Mouse (Mus musculus) small intestine, adult 2 months (tissue): ENCODE data around the gene Defb28. TPM values are rescaled to one million over a fixed set of nuclear protein-coding genes. Genes with fewer than 3 reads are reported as not detected.

ENCODE experiments used
- H3K27ac ChIP-seq: fragments of 200-500 bp; 2 replicates; pipeline ENCODE4 v1.5.1; 2012; ENCODE audit warnings: low read depth, low read length, control low read depth, inconsistent platforms; ENCODE audit not compliant: insufficient read depth
- H3K27me3 ChIP-seq: fragments of 200-500 bp; 2 replicates; pipeline ENCODE4 v1.6.1; 2012; ENCODE audit warnings: mild to moderate bottlenecking, moderate library complexity, low read length, inconsistent platforms; ENCODE audit not compliant: control insufficient read depth, insufficient read depth
- H3K36me3 ChIP-seq: fragments of 200-500 bp; 2 replicates; pipeline ENCODE4 v1.6.1; 2012; ENCODE audit warnings: mild to moderate bottlenecking, low read length, control low read depth, inconsistent platforms; ENCODE audit not compliant: control insufficient read depth, insufficient read depth
- H3K4me1 ChIP-seq: fragments of 200-500 bp; 2 replicates; pipeline ENCODE4 v1.6.1; 2012; ENCODE audit warnings: low read length, inconsistent platforms, mixed read lengths; ENCODE audit not compliant: control insufficient read depth, insufficient read depth, insufficient read length
- H3K4me3 ChIP-seq: fragments of 200-500 bp; 2 replicates; pipeline ENCODE4 v1.5.1; 2012; ENCODE audit warnings: low read depth, mild to moderate bottlenecking, control low read depth, inconsistent platforms, low read length, moderate library complexity
- CTCF ChIP-seq: fragments of 200-500 bp; IDR thresholded peaks from 2 replicates; pipeline ENCODE4 v1.5.1; 2012; ENCODE audit warnings: low read depth, mild to moderate bottlenecking, control low read depth, inconsistent platforms, low read length, moderate library complexity, mixed read lengths; ENCODE audit not compliant: insufficient replicate concordance, insufficient read length; ENCODE audit errors: extremely low read depth
- POLR2A ChIP-seq: fragments of 200-500 bp; IDR thresholded peaks from 2 replicates; pipeline ENCODE4 v1.6.1; 2012; ENCODE audit warnings: low read depth, mild to moderate bottlenecking, control low read depth, inconsistent platforms, low read length, moderate library complexity
- WGBS: fragments of 180-500 bp; shearing (Covaris S2); methylation state at CpG from one replicate; pipeline ENCODE4 v1.1.7; 2018; 5-methylcytosine and 5-hydroxymethylcytosine counted together
- polyA plus RNA-seq: library from polyadenylated mRNA; depleted of rRNA; stranded (reverse); fragments of >200 nt; gene quantifications from 2 replicates; pipeline ENCODE4 v1.2.3, GENCODE M21; 2012; rRNA removed

The Defb28 gene
- polyA plus RNA-seq, 1 experiment: not detected

DNA sequence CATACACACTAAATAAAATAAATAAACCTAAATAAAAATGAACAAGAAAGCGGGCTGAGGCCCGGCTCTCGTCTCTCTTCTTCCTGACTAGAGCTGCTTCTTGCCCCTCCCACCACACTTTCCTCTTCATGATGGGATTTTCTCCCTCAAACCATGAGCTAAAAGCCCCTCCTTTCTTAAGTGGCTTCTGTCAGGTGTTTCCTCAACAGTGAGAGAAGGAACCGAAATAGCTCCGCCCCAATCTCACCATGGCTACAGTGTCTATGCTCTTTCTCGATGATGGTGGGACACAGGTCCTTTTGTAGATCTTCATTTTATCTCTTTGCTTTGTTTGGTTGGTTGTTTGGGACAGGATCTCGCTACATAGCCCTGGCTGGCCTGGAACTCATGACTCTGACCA, 38.6 kb downstream of the Defb28 start:
- TF ChIP-seq CTCF (no peak), POLR2A (no peak)
- Histone ChIP-seq H3K27me3 (no peaks in the 10 kb centered on the region), H3K4me3 (no peak overlapping the region), H3K27ac (no peak overlapping the region), H3K4me1 (no peaks in the 10 kb centered on the region), H3K36me3 (no peaks in the 10 kb centered on the region)
- WGBS: 76% methylated on average over 7 of the region's 7 CpGs

DNA sequence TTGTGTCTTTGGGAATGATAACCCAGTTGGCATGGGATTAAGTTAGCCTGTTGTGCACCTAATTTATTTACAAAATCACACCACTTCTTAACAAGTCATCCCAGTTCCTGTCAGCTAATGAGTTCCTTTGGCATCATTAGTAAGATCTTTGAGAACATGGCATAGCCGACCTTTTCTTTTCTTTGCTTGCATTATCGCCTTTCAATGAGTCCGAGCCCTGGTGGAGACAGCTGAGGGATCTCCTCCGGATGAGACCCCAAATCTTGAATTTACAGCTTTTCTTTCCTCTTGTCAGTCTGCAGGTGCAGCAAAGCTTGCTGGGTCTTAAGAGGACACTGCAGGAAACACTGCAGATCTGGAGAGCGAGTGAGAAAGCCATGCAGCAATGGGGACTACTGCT, 51.0 kb downstream of the Defb28 start, which contains the start of gene Gm17416:
Gene Gm17416, plus strand, starts transcription at position 301 of the 400 bp plus-strand sequence.
- no peak for TF ChIP-seq POLR2A
- no peak for TF ChIP-seq CTCF

DNA sequence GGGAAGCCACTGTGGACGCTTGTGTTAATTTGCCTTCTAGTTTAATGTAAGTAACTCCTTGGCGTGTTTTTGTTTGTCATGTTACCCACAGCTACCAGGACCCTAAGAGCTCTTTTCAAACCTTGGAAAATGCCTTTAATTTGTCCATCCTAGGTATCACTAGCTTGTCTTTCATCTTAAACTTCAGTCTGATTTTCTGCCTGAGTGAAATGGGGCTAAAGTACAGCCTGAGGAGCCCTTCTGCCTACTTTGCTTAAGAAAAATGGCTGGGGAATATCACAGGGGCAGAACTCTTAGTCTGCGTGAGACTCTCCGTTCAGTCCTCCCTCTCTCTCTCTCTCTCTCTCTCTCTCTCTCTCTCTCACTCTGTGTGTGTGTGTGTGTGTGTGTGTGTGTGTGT, 51.8 kb downstream of the Defb28 start:
- Histone ChIP-seq H3K27ac (no peak overlapping the region), H3K27me3 (peaks cover 2% of the 10 kb centered on the region; the same call in 1 of the 2 replicates), H3K36me3 (no peaks in the 10 kb centered on the region), H3K4me1 (no peaks in the 10 kb centered on the region), H3K4me3 (no peak overlapping the region)
- no peak for TF ChIP-seq POLR2A
- TF ChIP-seq CTCF: no peak
- WGBS: 70% methylated on average over 4 of the region's 4 CpGs

More for the DNA sequence above, 51.0 kb downstream of the Defb28 start, which contains the start of gene Gm17416:
- 94% methylated on average over 5 of the region's 5 CpGs for WGBS
- H3K36me3 ChIP-seq: no peaks in the 10 kb centered on the region
- no peak within 1 kb of the TSS for H3K27ac ChIP-seq
- H3K27me3 ChIP-seq: peaks cover 2% of the 10 kb centered on the region; the same call in 1 of the 2 replicates
- H3K4me1 ChIP-seq: no peaks in the 10 kb centered on the region
- no peak within 1 kb of the TSS for H3K4me3 ChIP-seq

DNA sequence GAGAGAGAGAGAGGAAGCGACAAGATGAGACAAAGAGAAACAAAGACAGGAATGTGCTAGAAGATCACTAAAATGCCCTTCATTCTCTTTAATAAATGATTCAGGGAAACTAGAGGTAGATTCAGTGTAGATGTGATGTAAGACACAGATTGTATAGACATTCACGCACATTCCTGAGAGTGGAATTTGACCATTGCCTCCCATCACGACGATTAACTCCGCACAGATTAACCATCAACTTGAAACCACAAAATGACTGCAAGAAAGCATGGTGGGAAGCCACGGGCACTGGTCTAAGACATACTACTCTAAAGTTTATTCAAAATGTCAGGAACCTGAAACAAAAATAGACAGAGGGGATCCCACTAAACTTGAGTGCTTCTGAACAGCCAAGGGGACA, 52.3 kb downstream of the Defb28 start:
- 35% methylated on average over 6 of the region's 6 CpGs for WGBS
- Histone ChIP-seq H3K27me3 (peaks cover 2% of the 10 kb centered on the region; the same call in 1 of the 2 replicates), H3K27ac (no peak overlapping the region), H3K4me3 (no peak overlapping the region), H3K4me1 (no peaks in the 10 kb centered on the region), H3K36me3 (no peaks in the 10 kb centered on the region)
- TF ChIP-seq POLR2A: no peak
- no peak for TF ChIP-seq CTCF

Other genes with a start within 250 kb of the Defb28 start
- 23.4 and 49.6 TPM in 2 replicates for gene Tbc1d20, start 224.4 kb upstream of the Defb28 start, polyA plus RNA-seq
- 185 and 340 TPM in 2 replicates for gene Rbck1, start 185.6 kb upstream of the Defb28 start, polyA plus RNA-seq
- gene Trib3, start 174.2 kb upstream of the Defb28 start, polyA plus RNA-seq: 5.1 and 23.5 TPM in 2 replicates
- gene Nrsn2, start 141.6 kb upstream of the Defb28 start, polyA plus RNA-seq: 0.36 and 0.51 TPM in 2 replicates
- gene Sox12, start 120.2 kb upstream of the Defb28 start, polyA plus RNA-seq: 1.8 and 3.2 TPM in 2 replicates
- 0.77 and 1.9 TPM in 2 replicates for gene Zcchc3, start 103.2 kb upstream of the Defb28 start, polyA plus RNA-seq
- gene 6820408C15Rik, start 102.7 kb upstream of the Defb28 start, polyA plus RNA-seq: not detected in 2 replicates
- gene Defb23, start 53.6 kb upstream of the Defb28 start, polyA plus RNA-seq: not detected in 2 replicates
- gene Defb20, start 41.2 kb upstream of the Defb28 start, polyA plus RNA-seq: not detected in 2 replicates
- not detected in 2 replicates for gene Defb22, start 28.1 kb upstream of the Defb28 start, polyA plus RNA-seq
- gene Defb26, start 6.6 kb upstream of the Defb28 start, polyA plus RNA-seq: not detected in 2 replicates
- not detected in 2 replicates for gene Defb29, start 21.8 kb downstream of the Defb28 start, polyA plus RNA-seq
- gene Gm17416, start 51.1 kb downstream of the Defb28 start, polyA plus RNA-seq: not detected in 2 replicates
- gene Defb21, start 54.5 kb downstream of the Defb28 start, polyA plus RNA-seq: not detected in 2 replicates
- not detected in 2 replicates for gene Defb19, start 62.1 kb downstream of the Defb28 start, polyA plus RNA-seq
- not detected in 2 replicates for gene Defb45, start 81.1 kb downstream of the Defb28 start, polyA plus RNA-seq
- not detected in 2 replicates for gene Defb36, start 86.1 kb downstream of the Defb28 start, polyA plus RNA-seq
- gene Defb25, start 104.8 kb downstream of the Defb28 start, polyA plus RNA-seq: not detected in 2 replicates
- gene Rem1, start 108.7 kb downstream of the Defb28 start, polyA plus RNA-seq: 3.5 and 4.7 TPM in 2 replicates
- gene H13, start 151.2 kb downstream of the Defb28 start, polyA plus RNA-seq: 152 and 199 TPM in 2 replicates
- gene Mcts2, start 168.8 kb downstream of the Defb28 start, polyA plus RNA-seq: 1.3 and 1.7 TPM in 2 replicates
- gene Id1, start 218.0 kb downstream of the Defb28 start, polyA plus RNA-seq: 585 and 916 TPM in 2 replicates
- 0.50 and 1.7 TPM in 2 replicates for gene Cox4i2, start 235.9 kb downstream of the Defb28 start, polyA plus RNA-seq